Mouse (Mus musculus) adrenal gland, postnatal 10 days (tissue): Measurements from ENCODE around the gene Eif4g3. TPM values are rescaled to one million over a fixed set of nuclear protein-coding genes. Genes with fewer than 3 reads are reported as not detected.
A peak's percentile ranks its signal among the peaks of the same experiment; 100 is the strongest.

Experiments
- DNase-seq: peaks from one replicate; pipeline ENCODE4 v3.0.0; 2021; ENCODE audit warnings: mixed read lengths
- total RNA-seq, 2 experiments: library from RNA; stranded (reverse); gene quantifications; 2 replicates each; pipeline ENCODE4 v1.2.3; 2021

Gene Eif4g3
- total RNA-seq, 2 experiments from 2014 or later: 72.1 to 93.7 TPM

- DNase-seq: no peak
Measured at GRCm38 (mm10) chr4:138163836-138164235, 171.0 kb downstream of the Eif4g3 start.

- DNase-seq: no peak
Measured at GRCm38 (mm10) chr4:138164860-138165259, 172.0 kb downstream of the Eif4g3 start.

GRCm38 (mm10) chr4:138166519-138166918 lies 173.7 kb downstream of the Eif4g3 start:
- no peak for DNase-seq

- DNase-seq: no peak
Measured at GRCm38 (mm10) chr4:138168162-138168561, 175.3 kb downstream of the Eif4g3 start.

DNA sequence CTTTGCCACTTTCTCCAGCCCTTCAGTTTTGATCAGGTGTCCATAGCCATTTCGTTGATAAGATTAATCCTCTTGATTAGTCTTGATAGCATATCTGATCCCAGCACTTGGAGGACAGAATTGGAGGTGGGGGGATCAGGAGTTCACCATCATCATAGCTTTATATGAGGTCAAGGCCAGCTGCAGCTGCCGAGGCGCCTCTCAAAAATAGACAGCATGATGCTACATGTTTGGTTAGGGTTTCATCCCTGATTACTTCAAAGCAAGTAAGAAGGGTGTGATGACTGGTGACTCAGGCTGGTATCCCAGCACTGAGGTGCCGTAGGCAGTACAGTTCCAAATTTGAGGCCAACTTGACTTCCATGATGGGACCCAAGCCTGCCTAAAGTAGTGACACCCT lies 176.6 kb downstream of the Eif4g3 start:
- no peak for DNase-seq

- no peak for DNase-seq
Measured at GRCm38 (mm10) chr4:138172686-138173085, 179.9 kb downstream of the Eif4g3 start.

DNA sequence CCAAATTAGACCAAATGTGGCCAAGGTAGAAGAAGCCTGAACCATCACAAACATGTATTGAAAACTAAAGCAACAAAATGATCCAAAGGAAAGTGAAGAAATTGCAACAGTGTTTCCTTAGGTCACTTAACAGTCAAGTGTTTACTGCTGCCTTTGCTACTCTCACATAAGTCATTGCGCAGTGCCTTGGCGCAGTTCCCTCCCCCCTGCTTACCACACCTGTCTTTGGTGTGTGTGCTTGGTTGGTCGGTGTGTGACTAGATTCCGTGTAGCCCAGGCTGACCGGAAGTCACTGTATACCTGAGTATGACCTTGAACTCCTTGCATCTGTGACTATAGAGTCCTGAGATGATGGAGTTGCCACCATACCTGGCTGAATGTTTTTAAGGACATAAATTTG lies 186.6 kb downstream of the Eif4g3 start:
- no peak for DNase-seq

- DNase-seq: no peak
Measured at GRCm38 (mm10) chr4:138180719-138181118, 187.9 kb downstream of the Eif4g3 start.

- no peak for DNase-seq
Measured at GRCm38 (mm10) chr4:138184056-138184455, 191.2 kb downstream of the Eif4g3 start.

DNA sequence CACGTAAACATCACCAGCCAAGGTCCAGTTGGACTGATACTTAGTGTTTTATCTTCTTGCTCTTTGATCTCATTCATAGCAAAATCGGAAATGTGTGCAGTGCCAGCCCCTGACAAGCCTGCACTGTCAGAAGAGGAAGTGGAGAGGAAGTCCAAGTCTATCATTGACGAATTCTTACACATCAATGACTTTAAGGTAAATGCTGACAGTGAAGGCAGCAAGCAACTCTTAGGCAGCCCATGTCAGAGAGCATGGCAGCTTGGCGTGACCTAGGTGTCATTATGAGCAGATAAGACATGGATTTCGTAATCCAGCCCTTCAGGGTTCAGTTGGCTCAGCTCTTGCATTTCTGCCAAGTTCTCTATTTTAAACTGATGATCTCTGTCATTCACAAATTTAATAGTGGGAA lies 191.8 kb downstream of the Eif4g3 start:
- peak; percentile 31 for DNase-seq

GRCm38 (mm10) chr4:138185961-138186360 lies 193.1 kb downstream of the Eif4g3 start:
- DNase-seq: no peak

DNA sequence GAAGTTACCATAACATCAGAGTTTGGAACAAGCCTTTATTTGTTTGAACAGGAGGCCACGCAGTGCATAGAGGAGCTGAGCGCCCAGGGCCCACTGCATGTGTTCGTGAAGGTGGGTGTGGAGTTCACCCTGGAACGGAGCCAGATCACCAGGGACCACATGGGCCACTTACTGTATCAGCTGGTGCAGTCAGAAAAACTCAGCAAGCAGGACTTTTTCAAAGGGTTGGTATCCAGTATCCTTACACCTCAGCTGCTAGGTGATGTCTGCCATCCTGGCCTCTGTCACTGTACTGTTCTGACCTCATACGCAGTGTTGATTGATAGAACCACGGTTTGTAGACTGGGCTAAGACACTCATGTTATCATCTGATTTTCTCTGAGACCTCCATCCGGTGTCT lies 195.2 kb downstream of the Eif4g3 start:
- DNase-seq: no peak

DNA sequence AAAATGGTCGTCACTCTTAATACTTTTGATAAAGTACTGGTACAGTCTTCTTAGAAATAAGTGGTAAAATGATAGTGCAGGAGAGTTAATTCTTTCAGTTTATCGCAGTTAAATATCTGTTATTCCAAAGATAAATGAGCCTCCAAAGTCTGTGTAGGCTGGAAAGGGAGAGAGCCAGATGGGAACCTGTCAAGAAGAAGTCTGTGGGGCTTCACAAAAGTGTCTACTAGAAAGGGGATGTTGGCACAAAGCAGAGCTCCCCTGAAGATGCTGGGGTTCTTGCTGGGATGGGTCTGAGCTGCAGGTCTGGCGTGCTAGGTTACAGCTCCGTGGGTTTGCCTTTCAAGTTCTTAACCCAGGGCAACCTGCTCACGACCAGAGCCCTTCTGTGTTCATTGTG lies 199.7 kb downstream of the Eif4g3 start:
- no peak for DNase-seq

GRCm38 (mm10) chr4:138200769-138201168 lies 207.9 kb downstream of the Eif4g3 start:
- no peak for DNase-seq

DNA sequence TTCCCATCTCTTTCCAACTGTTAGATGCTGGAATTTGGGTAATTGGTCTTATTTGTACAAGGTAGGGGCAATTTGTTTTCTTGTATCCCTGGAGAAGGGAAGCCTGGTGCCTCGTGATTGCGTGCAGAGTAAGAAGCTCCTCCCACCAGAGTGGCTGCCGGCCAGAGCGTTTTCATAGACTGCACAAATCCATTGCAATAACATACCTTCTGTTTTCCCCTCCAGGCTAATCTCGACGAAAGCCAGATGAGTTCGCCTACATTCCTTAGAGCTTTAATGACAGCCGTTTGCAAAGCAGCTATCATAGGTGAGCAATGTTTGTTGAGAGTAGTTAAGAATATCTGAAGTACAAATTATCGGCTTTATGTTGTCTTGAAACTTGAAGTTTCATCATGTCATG lies 208.9 kb downstream of the Eif4g3 start:
- DNase-seq: no peak

DNA sequence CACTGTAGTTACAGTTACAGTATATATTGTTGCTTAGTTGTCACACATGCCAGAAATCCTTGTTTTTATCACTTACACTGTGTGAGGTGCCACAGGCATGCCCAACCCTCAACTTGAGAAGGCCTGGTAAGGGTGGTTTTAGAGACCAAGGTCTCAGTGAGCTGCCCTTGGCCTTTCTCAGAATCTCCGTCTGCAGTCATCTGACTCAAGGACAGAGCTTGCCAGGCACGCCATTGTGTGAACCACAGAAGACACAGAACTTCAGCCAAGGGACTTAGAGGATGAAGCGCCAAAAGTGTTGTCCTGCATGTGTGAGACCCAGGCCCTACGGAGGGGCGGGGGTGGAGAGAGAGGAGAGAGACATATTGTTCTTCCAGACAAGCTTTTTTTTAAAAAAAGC lies 217.3 kb downstream of the Eif4g3 start:
- peak; percentile 59 for DNase-seq

DNA sequence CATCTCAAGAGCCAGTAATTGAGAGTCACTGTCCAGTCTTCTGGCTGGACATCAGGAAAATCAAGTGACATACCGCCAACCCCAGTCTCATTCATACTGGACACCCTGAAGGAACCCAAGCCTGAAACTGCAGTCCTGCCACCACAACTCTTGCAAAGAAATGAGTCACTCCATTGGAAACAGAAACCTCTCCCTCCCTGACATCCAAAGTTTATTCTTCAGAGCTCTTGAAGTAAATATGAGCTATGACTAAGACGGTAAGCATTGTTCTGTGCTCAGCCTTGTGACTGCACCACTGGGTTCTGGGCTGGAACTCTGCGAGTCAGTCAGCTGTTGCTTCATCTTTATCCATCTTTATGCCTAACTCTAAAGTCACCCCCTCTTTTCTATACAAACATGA lies 221.0 kb downstream of the Eif4g3 start:
- DNase-seq: no peak

DNA sequence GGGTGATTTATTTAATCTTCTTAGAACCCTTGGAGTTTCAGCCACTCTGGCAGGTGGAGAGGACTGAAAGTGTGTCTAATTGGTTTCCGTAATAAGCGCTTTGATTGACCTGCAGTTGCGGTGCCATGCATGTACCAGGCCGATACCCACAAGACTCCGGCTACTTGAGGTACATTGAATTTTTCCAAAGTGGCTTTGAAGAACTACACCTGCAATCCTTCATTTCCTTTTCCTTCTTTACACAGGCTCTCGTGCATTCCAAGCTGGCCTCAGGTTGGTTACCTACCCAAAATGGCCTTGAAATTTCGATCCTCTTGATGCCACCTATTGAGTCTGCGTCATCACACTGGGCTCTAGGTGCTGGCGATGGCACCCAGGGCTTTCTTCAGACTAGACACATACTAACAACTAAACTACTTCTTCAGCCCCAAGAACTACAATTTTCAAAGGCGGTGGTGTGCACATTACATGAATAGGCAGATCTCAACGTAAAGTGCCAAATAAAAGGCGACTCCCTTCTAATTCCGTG lies 222.9 kb downstream of the Eif4g3 start:
- DNase-seq: no peak

DNA sequence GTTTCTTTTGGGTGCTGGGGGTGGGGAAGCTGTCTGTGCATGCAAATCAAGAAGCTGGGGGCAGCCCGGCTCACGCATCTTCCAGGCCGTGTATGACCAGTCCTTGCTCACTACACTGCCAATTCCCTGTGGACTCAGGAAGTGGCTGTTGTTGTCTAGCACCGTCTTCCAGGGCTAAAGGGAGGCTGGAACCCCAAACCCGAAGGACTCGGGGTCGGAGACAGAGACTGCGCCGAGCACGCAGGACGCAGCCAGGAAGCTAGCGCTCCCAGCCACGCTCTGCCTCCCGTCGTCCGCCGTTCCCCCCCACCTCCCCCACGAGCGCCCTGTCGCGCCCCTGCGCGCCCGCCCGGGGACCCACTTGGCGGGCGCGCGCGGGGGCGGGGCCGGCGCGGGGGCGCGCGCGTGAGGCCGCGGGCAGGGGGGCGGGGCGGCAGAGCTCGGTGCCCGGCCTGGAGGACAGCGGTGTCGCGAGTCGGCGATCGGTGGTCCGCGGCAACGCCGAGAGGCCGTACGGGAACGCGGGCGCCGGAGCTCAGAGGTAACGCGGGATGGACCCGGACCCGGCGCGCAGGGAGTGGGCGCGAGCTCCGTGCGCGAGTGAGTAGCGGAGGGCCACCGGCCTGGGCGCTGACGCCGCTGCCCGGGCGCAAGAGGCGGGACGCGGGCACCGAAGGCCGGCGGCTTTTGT lies 223.5 kb downstream of the Eif4g3 start, which contains the start of gene Hp1bp3:
Gene Hp1bp3, plus strand, starts transcription at position 97 of the 691 bp plus-strand sequence.
- peak; percentile 90 for DNase-seq

DNA sequence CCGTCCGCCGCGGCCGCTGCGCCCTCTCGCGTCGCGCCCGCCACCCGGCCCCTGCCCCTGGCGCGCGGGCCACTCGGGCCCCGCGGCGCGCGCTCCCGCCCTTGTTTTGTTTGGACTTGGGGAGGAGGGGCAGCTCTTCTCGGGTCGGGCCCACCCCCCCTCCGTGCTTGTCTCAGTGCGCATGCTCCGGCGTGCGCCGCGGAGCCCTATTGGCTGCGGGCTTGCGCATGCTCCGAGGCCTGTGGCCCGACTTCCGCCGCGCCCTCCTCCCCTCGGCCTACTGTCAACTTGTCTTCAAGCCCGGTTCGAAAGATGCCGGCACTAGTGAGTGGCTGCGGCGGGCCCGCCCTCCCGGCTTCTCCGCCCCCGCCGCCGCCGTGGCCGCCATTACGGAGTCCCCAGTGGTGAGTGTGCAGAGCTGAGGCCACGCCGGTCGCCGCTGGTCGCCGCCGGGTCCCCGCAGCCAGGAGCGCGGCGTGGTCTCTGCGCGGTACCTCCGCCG lies 224.1 kb downstream of the Eif4g3 start:
- DNase-seq: peak; percentile 99

GRCm38 (mm10) chr4:138217441-138217840 lies 224.6 kb downstream of the Eif4g3 start:
- no peak for DNase-seq

DNA sequence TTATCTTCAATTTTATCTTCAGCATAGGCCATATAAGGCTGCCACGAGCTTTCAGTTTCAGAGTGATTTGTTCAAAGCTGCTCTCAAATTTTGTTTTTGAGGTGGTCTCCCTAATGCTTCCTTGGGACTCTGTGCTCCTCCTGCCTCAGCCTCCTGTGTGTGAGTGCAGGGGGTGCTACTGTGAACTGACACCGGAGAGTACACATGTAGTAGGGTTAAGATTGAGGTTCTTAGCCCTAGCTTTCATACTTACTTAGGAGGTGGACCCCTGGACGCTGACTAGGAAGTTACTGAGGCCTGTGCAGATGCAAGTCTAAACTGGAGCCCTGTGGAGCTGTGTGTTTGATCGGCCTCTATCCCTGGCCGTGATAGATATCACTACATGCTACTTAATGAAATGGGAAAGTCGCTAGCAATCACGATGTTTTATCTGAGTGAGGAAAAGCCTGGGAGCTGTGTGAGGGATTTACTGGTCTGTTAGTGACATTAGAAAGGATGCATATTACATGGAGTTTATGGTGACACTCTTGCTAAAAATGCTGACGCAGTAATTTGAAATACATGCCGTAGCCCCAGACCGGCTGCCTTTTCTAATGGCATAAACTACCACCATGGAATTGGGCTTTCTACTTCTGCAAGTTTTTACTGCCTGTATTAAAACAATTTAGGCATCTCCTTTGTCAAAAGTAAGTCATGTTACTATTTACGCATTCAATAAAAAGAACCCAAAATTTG lies 225.3 kb downstream of the Eif4g3 start:
- no peak for DNase-seq

DNA sequence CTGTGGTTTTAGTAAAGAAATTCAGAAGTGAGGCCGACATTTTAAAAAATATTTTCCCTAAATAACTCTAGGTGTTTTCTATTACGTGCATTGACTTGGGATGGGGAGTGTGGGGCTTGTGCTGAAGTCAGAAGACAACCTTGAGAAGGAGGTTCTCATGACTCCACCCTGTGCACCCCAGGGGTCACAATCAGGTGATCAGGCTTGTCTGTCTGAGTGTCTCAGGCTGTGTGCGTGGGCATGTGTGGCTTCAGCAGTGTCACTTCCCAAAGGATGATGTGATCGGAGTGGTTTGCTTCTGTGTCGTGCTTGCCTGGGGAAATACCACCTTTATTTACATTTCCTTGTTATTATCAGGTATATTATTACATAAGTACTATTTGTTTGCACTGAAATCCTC lies 226.5 kb downstream of the Eif4g3 start:
- DNase-seq: no peak
